Mouse (Mus musculus): Measurements from ENCODE around the gene Wbp11. TPM values are rescaled to one million over a fixed set of nuclear protein-coding genes. Genes with fewer than 3 reads are reported as not detected.
"Not testable (repeated sequence)": the region's sequence is repeated elsewhere in the genome, so short reads cannot be mapped to it uniquely, and the experiment has no call there.

Gene Wbp11
- total RNA-seq, 2 experiments from 2014 or later, result 119 to 130 TPM

DNA sequence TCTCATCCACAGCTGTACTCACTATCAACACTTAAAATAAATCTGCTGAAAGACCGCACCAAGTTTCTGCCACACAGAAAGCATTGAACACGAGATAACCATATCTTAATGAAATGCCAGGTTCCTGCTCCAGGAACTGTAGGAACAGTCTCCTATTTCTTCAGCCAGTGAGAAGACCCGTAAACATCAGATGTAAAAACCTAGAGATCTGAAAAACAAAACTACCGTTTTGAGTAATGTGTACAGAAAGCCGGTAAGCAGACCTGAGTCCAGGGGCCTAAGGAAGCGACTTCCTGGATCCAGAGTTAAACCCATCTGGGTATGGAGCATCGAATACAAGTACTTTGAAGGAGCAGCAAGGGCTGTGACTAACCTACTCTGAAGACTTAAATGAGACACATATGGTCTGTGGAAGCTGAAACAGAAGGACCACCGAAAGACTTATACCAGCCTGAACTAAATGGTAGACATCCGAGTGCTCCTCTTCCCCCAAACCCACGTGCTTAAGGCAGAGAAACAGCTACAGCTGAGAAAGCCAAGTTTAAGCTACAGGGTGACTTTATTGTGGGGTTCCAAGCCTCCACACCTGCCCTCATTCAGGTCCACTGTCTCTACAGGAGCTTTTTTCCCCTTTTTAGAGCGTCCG lies 24.8 kb downstream of the Wbp11 start:
- DNase-seq, result no peak

DNA sequence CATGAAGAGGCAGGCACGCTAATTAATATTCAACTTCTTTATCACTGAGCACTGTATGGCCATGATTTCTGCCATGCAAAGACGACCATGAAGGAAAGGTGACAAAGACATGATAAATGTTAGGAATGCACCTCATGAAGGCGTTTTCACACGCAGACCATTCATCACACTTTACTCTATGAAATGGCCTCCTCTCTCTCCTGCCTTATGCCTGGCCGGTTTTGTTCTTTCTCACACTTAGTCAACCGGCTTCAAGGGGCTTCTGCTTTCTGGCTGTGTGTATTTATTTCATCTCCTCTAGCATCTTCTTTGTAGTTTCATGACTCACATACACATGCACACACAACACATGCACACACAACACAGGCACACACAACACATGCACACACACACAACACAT lies 26.8 kb downstream of the Wbp11 start:
- no peak for DNase-seq

DNA sequence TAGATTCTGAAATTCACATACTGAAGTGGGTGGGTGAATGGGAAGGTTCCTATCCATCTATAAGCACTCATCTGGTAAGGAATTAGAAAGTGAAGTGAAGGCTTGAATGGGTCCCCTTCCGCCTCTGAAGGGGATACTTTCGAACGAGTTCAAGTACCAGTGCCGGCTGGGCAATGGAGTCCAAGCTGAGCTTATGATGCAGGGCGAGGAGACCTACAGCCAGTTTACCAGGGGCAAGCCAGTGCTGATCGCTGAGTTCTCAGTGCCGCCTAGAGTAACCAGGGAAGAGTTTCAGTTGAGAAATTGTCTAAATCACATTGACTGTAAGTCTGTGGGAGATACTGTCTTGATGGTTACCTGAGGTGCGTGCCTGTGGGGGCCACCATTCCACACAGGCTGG lies 27.3 kb downstream of the Wbp11 start:
- DNase-seq, result no peak

DNA sequence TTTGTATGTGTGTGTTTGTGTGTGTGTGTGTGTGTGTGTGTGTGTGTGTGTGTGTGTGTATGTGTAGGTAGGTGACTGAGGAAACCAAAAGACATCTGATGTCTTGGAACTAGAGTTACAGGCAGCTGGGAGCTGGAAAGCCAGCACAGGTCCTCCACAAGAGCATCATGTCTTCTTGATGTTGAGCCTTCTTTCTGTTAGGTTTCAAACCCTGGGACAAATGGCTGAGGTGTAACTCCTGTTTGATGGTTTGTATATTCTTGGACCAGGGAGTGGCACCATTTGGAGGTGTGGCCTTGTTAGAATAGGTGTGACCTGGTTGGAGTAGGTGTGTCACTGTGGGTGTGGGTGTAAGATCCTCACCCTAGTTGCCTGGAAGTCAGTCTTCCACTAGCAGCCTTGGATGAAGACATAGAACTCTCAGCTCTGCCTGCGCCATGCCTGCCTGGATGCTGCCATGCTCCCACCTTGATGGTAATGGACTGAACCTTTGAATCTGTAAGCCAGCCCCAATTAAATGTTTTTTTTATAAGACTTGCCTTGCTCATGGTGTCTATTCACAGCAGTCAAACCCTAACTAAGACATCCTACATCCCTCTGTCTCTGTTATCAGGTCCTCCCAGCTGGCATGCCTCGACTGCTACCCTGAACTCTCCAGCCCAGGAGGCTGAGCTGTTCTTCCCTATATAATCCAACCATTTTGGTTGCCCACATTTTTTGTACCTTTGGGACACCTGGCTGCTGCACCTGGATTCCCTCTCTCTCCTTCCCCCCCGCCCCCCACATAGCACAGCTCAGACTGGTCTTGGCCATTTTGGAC lies 29.9 kb downstream of the Wbp11 start:
- not testable (repeated sequence) for DNase-seq

DNA sequence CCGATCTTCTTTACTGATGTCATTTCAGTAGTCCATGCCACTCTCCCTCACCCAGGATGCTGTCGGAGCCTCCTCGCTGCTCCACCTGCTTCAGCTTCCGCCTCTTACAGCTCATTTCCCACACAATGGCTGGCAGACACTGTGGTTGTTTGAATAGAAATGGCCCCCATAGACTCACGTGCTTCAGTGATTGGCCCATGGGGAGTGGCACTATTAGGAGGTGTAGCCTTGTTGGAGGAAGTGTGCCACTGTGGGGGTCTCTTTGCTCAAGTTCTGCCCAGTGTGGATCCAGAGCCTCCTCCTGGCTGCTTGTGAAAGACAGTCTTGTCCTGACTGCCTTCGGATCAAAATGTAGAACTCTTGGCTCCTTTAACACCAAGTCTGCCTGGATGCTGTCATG lies 32.2 kb downstream of the Wbp11 start:
- DNase-seq, result no peak

DNA sequence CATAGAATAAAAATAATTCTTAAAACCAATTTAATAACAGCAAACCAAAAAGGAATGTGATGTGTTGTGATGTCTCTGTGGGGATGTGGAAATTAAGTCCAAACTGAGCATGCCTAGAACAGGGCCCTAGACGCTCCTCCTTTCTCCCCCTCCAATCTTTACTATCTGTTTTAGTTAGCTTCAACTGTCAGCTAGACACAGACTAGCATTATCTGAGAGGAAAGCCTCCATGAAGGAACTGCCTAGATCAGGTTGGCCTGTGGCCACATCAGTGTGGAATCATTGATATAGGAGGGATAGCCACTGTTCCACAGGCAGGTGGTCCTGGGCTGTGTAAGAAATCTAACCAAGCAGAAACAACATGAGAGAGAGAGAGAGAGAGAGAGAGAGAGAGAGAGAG lies 32.9 kb downstream of the Wbp11 start:
- DNase-seq, result no peak

DNA sequence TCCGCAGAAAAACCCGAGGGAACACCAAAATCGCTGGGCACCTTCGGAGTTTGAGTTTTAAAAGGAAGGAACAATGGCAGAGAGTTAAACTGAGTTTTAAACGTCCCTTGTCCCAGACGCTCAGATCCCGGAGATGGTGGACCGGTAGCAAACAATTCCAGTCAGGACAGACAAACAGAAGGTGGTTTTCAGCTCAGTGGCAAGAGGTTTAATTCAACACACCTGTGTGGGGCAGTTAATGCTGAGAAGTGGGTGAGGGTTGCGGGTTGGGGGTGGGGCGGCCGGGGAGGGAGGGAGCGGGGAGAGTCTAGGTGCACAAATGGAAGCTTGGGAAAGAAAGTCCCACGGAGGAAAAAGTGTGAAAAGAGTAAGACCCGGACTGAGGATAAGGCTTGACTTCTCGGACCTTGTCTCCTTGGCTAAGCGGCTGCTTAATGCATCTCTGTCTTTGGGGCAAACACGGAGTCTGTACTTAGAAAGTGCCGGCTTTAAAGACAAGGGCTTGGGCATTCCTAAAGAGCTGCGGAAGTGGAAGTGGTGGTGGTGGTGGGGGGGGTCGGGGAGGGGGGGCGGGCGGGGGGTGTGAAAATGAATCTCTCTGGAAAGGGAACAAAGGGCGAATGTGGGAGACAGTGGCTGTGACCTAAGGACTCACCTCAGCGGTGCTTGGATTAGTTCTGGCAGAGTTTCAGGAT lies 34.1 kb downstream of the Wbp11 start:
- DNase-seq, result no peak

DNA sequence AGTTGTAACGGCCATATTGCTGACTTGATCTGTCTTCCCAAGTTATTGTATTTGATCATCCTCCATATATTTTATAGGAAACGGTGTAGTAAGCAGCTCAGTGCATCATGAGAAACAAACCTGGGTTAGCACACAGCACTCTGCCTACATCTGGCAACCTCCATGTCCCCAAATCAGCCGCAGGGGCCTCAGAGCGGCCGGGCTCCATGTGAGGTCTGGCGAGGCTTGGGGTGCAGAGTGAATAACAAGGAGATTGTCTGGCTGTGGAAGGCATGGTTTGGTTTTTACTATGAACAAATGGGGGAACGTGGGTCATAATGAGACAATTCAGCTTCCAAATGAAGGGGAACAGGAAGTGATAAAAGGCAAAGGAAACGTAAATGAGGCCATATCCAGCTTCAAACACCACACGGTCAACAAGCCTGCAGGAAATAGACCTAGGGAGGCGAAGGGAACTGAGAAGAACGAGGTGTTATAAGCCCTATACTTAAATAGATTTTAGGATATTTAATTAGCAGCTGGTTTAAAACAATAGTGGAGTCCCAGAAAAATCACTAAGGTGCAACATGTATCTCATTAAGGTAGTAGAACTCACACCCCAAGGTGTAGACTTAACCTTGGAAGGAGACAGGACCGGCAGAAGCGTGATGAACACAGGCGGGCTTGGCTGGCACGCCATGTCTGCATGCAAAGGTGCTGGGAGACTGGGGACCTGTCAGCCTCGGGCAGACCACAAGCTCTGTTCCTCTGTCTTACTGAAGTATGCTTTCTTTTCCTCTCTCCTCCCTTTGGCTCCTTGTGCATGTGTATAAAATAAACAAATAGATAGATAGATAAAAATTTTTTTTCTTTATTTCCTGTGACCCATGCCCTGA lies 34.9 kb downstream of the Wbp11 start:
- no peak for DNase-seq

DNA sequence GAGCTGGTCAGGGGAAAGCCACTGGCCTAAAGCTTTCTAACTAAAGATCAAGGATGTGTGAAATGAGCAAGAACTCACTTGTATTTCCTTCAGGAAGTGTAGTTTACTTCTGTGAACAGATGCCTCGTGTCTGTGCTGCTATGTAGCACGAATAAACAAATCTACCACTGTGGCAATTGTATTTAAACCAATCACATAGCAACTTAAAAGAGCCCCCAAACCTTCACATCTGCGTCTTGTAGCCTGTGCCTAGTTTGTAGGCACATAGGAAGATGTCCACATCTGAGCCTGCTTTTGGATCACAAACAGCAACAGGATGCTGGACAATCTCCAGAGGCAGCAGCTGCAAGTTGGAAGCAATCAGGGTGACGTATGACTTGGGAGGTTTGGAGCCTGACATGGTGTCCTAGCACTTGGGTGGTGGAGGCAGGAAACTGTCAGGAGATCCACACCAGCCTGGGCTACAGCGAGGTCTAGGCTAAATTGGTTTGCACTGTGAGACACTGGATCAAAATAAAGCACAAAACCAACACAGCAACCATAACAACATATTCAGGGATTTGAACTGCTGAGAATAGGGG lies 38.6 kb downstream of the Wbp11 start:
- no peak for DNase-seq

DNA sequence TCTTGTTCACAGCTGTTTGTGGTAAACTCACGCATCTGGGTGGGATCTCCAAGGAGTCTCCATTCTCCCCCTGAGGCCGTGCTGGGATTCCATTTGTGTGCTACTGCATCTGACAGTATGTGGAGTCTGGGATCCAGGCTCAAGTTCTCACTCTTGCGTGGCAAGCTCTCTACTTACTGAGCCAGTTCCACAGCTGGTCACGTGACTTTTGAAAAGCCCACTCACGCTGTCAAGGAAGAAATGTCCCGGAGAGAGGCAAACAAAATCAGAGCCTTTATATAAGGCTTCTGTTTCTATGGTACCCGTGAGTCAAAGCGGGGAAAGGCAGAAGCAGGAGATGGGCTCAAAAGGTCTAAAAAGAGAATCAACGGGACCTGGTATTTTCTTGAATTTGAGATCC lies 45.3 kb downstream of the Wbp11 start:
- DNase-seq, result no peak

DNA sequence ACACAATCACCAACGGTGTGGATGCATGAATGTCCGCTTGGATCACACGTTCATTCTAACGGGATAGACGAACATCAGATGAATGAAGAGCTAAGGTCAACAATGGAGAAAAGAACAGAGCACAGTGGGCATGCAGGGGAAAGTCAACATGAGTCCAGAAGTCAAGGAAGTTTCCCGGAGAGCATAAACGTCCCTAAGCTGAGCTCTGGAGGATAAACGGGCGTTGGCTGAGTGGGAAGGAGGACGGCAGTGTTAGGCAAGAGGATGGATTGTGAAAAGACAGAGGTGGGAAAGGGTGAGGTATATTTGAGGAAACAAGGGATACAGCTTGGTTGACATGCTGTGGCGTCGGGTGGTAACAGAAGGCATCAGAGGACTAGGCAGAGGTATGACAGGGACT lies 45.9 kb downstream of the Wbp11 start:
- DNase-seq, result no peak

DNA sequence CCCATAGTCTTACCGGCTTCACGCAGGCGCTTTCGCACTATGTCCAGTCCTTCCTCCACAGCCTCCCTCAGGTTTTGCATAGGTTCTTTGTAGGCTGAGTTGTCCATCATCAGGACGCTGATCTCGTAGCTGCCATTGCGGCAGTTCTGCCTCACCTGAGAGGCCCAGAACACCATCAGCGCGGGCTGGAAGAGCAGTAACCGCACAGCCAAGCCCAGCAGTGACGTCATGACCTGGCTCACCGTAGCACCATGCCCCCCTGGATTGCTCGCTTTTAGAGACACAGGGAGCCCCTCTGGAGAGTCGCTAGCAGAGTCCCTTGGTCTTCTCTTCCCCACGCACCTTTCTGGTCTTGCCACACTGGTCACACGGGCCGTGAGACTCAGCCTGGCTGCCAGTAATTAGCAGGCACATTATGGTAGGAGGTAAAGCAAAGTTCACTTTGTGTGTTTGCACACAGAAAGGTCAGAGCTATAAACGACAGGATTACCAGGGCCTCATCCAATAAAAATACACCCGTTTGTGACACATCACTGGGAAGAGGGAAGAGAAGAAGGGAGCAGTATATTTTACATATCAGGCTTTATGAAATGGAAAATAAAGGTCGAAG lies 46.6 kb downstream of the Wbp11 start, which contains the start of gene Gucy2c:
Gucy2c (minus strand) TSS at position 389 of the 610 bp plus-strand sequence.
- DNase-seq, result no peak

DNA sequence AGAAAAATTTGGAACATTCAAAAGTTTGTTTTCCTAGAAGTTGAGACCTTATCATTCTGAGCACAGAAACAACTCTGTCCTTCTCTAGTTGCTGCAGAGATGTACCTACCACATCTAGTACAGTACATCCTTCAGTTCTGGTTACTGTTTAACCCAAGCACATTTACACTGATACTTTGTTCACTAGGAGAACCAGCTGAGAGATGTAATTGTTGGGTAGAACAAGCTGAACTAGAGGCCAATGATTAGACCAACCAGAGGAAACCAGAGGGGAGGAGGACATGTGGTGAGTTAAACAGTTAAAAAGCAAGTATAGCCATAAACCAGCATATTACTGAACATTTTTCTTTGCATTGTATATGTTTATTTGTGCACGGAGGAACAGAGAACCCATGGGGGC lies 51.6 kb downstream of the Wbp11 start:
- DNase-seq, result no peak

DNA sequence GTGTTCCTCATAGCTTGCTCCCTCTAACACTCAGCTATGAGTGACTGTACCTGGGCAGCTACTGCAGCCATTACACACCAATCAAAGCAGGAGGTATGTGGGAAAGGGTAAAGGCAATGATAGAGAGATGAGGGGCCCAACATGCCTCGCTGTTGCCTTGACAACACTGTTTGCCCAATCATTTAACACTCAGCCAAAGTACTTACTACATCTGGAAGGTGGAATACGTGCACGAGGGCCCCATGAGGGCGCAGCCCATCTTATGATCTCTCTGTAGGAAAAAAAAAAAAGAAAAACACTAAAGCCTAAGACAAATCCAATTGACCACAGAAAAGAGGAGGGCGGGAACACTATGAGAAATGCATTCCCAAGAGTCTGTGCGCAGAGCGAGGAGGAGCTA lies 58.2 kb downstream of the Wbp11 start:
- no peak for DNase-seq

DNA sequence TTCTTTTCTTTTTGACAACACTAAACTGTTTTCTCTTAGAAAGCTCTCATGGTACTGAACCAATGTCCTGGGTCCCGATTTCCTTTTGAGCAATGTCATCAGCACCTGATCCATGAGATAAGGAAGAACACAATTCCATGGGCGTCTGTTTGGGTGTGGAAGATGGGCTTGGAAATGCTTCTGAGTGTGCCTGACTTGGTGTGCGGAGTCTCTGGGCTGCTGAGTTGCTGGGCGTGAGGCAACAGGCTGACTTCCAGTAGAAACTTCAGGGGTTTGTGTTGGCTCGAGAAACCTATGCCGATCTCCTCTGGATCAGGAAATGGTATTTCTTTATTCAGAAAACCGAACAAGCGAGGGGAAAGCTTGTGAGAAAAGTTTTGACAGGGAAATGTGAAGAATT lies 58.9 kb downstream of the Wbp11 start:
- DNase-seq, result no peak

DNA sequence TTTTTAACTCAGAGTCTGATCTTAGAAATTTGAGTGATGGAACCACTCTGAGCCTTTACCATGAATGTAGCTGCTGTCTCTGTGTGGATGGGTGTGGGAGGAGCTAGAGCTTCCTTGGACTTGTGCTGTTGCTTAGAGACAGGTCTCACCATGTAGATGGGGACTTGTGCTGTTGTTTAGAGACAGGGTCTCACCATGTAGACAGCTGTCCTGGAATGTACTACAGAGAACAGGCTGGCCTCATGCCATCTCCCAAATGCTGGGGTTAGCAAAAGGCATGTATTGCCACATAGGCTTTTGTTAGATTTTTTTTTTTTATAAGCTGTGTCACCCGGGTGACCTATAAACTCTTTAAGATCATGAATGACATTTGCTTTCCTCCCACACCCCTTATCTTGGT lies 64.1 kb downstream of the Wbp11 start:
- no peak for DNase-seq

Small RNA genes lying within 50 kb of the gene (microRNA-seq; reads per million reads assigned to microRNA genes)
- gene Gm44364, result 0 reads per million in 2 experiments

Other genes starting within 250 kb of the Wbp11 start
- gene Plbd1, start 166.3 kb downstream of the Wbp11 start, total RNA-seq (2021), result under 1 TPM; 0.17 to 0.25 TPM
- gene Gucy2c, start 46.5 kb downstream of the Wbp11 start, total RNA-seq (2021), result under 1 TPM; 0.48 to 0.60 TPM
- gene Hist4h4, start 23.8 kb downstream of the Wbp11 start, total RNA-seq (2021), result 10 to 100 TPM; 10.4 to 11.5 TPM
- 10 to 100 TPM; 74.5 to 81.9 TPM for gene H2afj, start 20.0 kb downstream of the Wbp11 start, total RNA-seq (2021)
- gene BC049715, start 607 bp downstream of the Wbp11 start, total RNA-seq (2021), result 1 to 10 TPM; 4.2 to 6.0 TPM
- 10 to 100 TPM in 1 of 2 experiments, 1 to 10 TPM in 1; 7.1 to 10.1 TPM for gene Smco3, start 7.2 kb upstream of the Wbp11 start, total RNA-seq (2021)
- not detected for gene Art4, start 29.5 kb upstream of the Wbp11 start, total RNA-seq (2021)
- 10 to 100 TPM; 16.1 to 37.1 TPM for gene Mgp, start 47.6 kb upstream of the Wbp11 start, total RNA-seq (2021)
- 1 to 10 TPM in 1 of 2 experiments, under 1 TPM in 1; 0.80 to 1.1 TPM for gene Erp27, start 93.9 kb upstream of the Wbp11 start, total RNA-seq (2021)
- gene Pde6h, start 95.6 kb upstream of the Wbp11 start, total RNA-seq (2021), result 1 to 10 TPM; 1.5 TPM
- gene Arhgdib, start 113.7 kb upstream of the Wbp11 start, total RNA-seq (2021), result 10 to 100 TPM in 1 of 2 experiments, 1 to 10 TPM in 1; 8.9 to 10.2 TPM